13 mouse cellular contexts compared by ENCODE assay signal in the genomic region with DNA sequence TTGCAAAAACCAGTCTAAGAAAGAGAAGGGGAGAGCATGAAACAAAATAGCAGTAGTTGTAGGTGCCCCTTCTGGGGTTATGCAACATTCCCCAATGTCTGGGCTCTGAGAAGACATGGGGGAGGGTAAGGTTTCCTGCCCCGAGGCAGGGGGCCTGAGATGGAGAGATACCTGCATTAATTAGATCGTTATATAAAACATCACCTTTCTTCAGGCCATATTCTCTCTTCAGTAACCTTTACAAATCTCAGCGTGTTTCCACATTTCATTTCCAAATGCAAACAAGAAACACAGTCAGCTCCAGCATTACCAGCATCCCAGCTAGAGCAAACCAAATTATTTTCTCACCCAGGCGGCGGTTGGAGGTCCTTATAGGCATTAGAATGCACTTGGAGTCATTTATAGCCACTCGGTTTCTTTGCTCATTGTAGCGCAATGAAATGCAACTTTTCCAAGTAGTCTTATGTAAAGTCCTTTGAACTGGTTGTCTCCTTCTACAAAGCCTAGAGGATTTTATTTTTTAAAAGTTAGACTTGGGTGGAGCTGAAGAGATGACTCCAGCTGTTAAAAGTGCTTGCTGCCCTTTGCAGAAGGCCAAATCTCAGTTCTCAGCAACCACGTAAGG.
DNase-seq lines count a peak whose midpoint lies in the region; ATAC-seq and TF ChIP-seq lines count a peak whose summit lies in the region.
"Had no signal": no experiment of that assay in that cellular context is flagged by ENCODE, and none has a peak within 500 bp of the region (broad histone marks: within the 10 kb centered on the region; RNA-seq: fewer than 3 reads in every experiment).

No protein-coding gene starts in this region.

- H3K4me3 ChIP-seq in heart, adult 2 months, result no peak overlapping the region
- H3K4me3 ChIP-seq in E14TG2a.4 (replicated peaks; ENCODE audit: low read length), result peak overlapping the region; percentile 13; the same call in 1 of the 2 replicates
- no peak overlapping the region for H3K4me3 ChIP-seq in kidney, postnatal 0 days (replicated peaks; ENCODE audit: low read depth, low read length)
- H3K4me3 ChIP-seq: intestine, embryonic 15.5 days; limb, embryonic 13.5 days had no signal

- no peak overlapping the region for H3K4me2 ChIP-seq in kidney, postnatal 0 days (ENCODE audit: low read length)
- H3K4me2 ChIP-seq: intestine, embryonic 15.5 days; limb, embryonic 13.5 days had no signal

- DNase-seq in heart, adult 2 months, result no peak
- DNase-seq in heart, adult 8-10 months (ENCODE audit: low spot score), result no peak
- DNase-seq in R1 (ENCODE audit: low read depth, low spot score), result peak; percentile 64
- no peak for DNase-seq in kidney, postnatal 0 days (ENCODE audit: low spot score)
- DNase-seq in layer of hippocampus, postnatal 36 days, result no peak
- DNase-seq: liver, postnatal 0 days; right cerebral cortex, postnatal 14 days had no signal

- intact Hi-C loops in heart, adult 2 months (cut with DNase I), result no loop called here

- no peaks in the 10 kb centered on the region; the same call in 1 of the 2 replicates for H3K4me1 ChIP-seq in heart, adult 2 months (ENCODE audit: control insufficient read depth, insufficient read depth, low read length)
- H3K4me1 ChIP-seq in E14TG2a.4 (replicated peaks; ENCODE audit: low read depth, low read length), result peaks cover 73% of the 10 kb centered on the region
- H3K4me1 ChIP-seq in kidney, postnatal 0 days (replicated peaks; ENCODE audit: insufficient read depth, low read length), result peaks cover 6% of the 10 kb centered on the region; the same call in 1 of the 2 replicates

- no peaks in the 10 kb centered on the region for H3K36me3 ChIP-seq in heart, adult 2 months (ENCODE audit: control insufficient read depth, insufficient read depth, low read length)
- H3K36me3 ChIP-seq in E14TG2a.4 (ENCODE audit: insufficient read depth, low read length), result no peaks in the 10 kb centered on the region
- no peaks in the 10 kb centered on the region for H3K36me3 ChIP-seq in kidney, postnatal 0 days (ENCODE audit: insufficient read depth, low read length)
- H3K36me3 ChIP-seq: intestine, embryonic 15.5 days; limb, embryonic 13.5 days had no signal

- no peak for TF ChIP-seq POLR2A in heart, adult 2 months (IDR thresholded peaks at IDR 0.05; ENCODE audit: insufficient read depth, low read depth, low read length)

- H3K9me3 ChIP-seq in E14TG2a.4 (ENCODE audit: low read length), result no peaks in the 10 kb centered on the region
- H3K9me3 ChIP-seq in kidney, postnatal 0 days (replicated peaks; ENCODE audit: low read length), result no peaks in the 10 kb centered on the region
- H3K9me3 ChIP-seq: intestine, embryonic 15.5 days; limb, embryonic 13.5 days had no signal

- TF ChIP-seq CTCF in heart, adult 2 months (IDR thresholded peaks at IDR 0.05), result no peak
- no peak for TF ChIP-seq CTCF in E14TG2a.4 (conservative IDR thresholded peaks at IDR 0.05; ENCODE audit: low read length)
- TF ChIP-seq CTCF in kidney, postnatal 0 days (IDR thresholded peaks at IDR 0.05; ENCODE audit: low read depth), result no peak

- WGBS in heart, adult 2 months, result 57% methylated on average over 8 of the region's 8 CpGs
- 46% methylated on average over 8 of the region's 8 CpGs for WGBS in kidney, postnatal 0 days

- no peaks in the 10 kb centered on the region for H3K27me3 ChIP-seq in heart, adult 2 months (ENCODE audit: control insufficient read depth, insufficient read depth, low read length)
- H3K27me3 ChIP-seq in E14TG2a.4 (ENCODE audit: insufficient read depth, low read length), result no peaks in the 10 kb centered on the region
- H3K27me3 ChIP-seq in kidney, postnatal 0 days (ENCODE audit: insufficient read depth, low read length), result no peaks in the 10 kb centered on the region
- H3K27me3 ChIP-seq: intestine, embryonic 15.5 days; limb, embryonic 13.5 days; Patski had no signal

- TF ChIP-seq EP300 in heart, adult 2 months (IDR thresholded peaks at IDR 0.05; ENCODE audit: insufficient read depth, low read depth, low read length), result no peak

- no peaks in the 10 kb centered on the region for H3K79me2 ChIP-seq in heart, adult 2 months (replicated peaks; ENCODE audit: control insufficient read depth, insufficient read depth, low read length)

- no peak for ATAC-seq in kidney, postnatal 0 days (replicated peaks; ENCODE audit: low FRiP score, low read depth)
- no peak for ATAC-seq in inflammation-experienced regulatory T-cells, adult 6 months
- ATAC-seq: intestine, embryonic 15.5 days; liver, postnatal 0 days; Patski had no signal

- H3K27ac ChIP-seq in heart, adult 2 months, result peak overlapping the region; percentile 66
- H3K27ac ChIP-seq in kidney, postnatal 0 days, result peak overlapping the region; percentile 42; the same call in 1 of the 2 replicates
- H3K27ac ChIP-seq: intestine, embryonic 15.5 days; limb, embryonic 13.5 days; macrophage had no signal

- H3K9ac ChIP-seq in heart, adult 2 months (ENCODE audit: low read depth, low read length), result no peak overlapping the region
- no peak overlapping the region for H3K9ac ChIP-seq in kidney, postnatal 0 days (ENCODE audit: low read depth, low read length)
- H3K9ac ChIP-seq: intestine, embryonic 15.5 days; limb, embryonic 13.5 days; liver, postnatal 0 days had no signal
